Mouse (Mus musculus): Measurements from ENCODE around the gene March8. TPM values are rescaled to one million over a fixed set of nuclear protein-coding genes. Genes with fewer than 3 reads are reported as not detected.
A peak's percentile ranks its signal among the peaks of the same experiment; 100 is the strongest.

Gene March8
- total RNA-seq, 1 experiment from 2014 or later = 34.2 TPM

- no peak for ATAC-seq (replicated peaks in 1 of 2; ENCODE audit: insufficient read depth in 1 of 2, low FRiP score in 2 of 2, low TSS enrichment in 1 of 2, low read depth in 1 of 2, poor library complexity in 2 of 2, severe bottlenecking in 2 of 2)
These were observed 60.3 kb downstream of the March8 start for GRCm38 (mm10) chr6:116398136-116398535.

- ATAC-seq (replicated peaks in 1 of 2; ENCODE audit: insufficient read depth in 1 of 2, low FRiP score in 2 of 2, low TSS enrichment in 1 of 2, low read depth in 1 of 2, poor library complexity in 2 of 2, severe bottlenecking in 2 of 2) = no peak
These were observed 64.1 kb downstream of the March8 start for GRCm38 (mm10) chr6:116401746-116402423.

GRCm38 (mm10) chr6:116402426-116402825 is 64.6 kb downstream of the March8 start:
- no peak for ATAC-seq (replicated peaks in 1 of 2; ENCODE audit: insufficient read depth in 1 of 2, low FRiP score in 2 of 2, low TSS enrichment in 1 of 2, low read depth in 1 of 2, poor library complexity in 2 of 2, severe bottlenecking in 2 of 2)

GRCm38 (mm10) chr6:116405243-116405642 is 67.4 kb downstream of the March8 start:
- ATAC-seq (replicated peaks in 1 of 2; ENCODE audit: insufficient read depth in 1 of 2, low FRiP score in 2 of 2, low TSS enrichment in 1 of 2, low read depth in 1 of 2, poor library complexity in 2 of 2, severe bottlenecking in 2 of 2) = no peak

- no peak for ATAC-seq (replicated peaks in 1 of 2; ENCODE audit: insufficient read depth in 1 of 2, low FRiP score in 2 of 2, low TSS enrichment in 1 of 2, low read depth in 1 of 2, poor library complexity in 2 of 2, severe bottlenecking in 2 of 2)
These were observed 67.9 kb downstream of the March8 start for GRCm38 (mm10) chr6:116405715-116406114.

GRCm38 (mm10) chr6:116406152-116406551 is 68.3 kb downstream of the March8 start:
- no peak for ATAC-seq (replicated peaks in 1 of 2; ENCODE audit: insufficient read depth in 1 of 2, low FRiP score in 2 of 2, low TSS enrichment in 1 of 2, low read depth in 1 of 2, poor library complexity in 2 of 2, severe bottlenecking in 2 of 2)

- ATAC-seq (replicated peaks in 1 of 2; ENCODE audit: insufficient read depth in 1 of 2, low FRiP score in 2 of 2, low TSS enrichment in 1 of 2, low read depth in 1 of 2, poor library complexity in 2 of 2, severe bottlenecking in 2 of 2) = no peak
These were observed 68.9 kb downstream of the March8 start for GRCm38 (mm10) chr6:116406680-116407079.

GRCm38 (mm10) chr6:116407216-116407615 is 69.4 kb downstream of the March8 start:
- ATAC-seq (replicated peaks in 1 of 2; ENCODE audit: insufficient read depth in 1 of 2, low FRiP score in 2 of 2, low TSS enrichment in 1 of 2, low read depth in 1 of 2, poor library complexity in 2 of 2, severe bottlenecking in 2 of 2) = no peak

- no peak for ATAC-seq (replicated peaks in 1 of 2; ENCODE audit: insufficient read depth in 1 of 2, low FRiP score in 2 of 2, low TSS enrichment in 1 of 2, low read depth in 1 of 2, poor library complexity in 2 of 2, severe bottlenecking in 2 of 2)
These were observed 70.3 kb downstream of the March8 start for GRCm38 (mm10) chr6:116407956-116408657.

- ATAC-seq (replicated peaks in 1 of 2; ENCODE audit: insufficient read depth in 1 of 2, low FRiP score in 2 of 2, low TSS enrichment in 1 of 2, low read depth in 1 of 2, poor library complexity in 2 of 2, severe bottlenecking in 2 of 2) = no peak
These were observed 72.6 kb downstream of the March8 start for GRCm38 (mm10) chr6:116410436-116410835.

- ATAC-seq (replicated peaks in 1 of 2; ENCODE audit: insufficient read depth in 1 of 2, low FRiP score in 2 of 2, low TSS enrichment in 1 of 2, low read depth in 1 of 2, poor library complexity in 2 of 2, severe bottlenecking in 2 of 2) = no peak
These were observed 73.9 kb downstream of the March8 start for GRCm38 (mm10) chr6:116411716-116412115.

GRCm38 (mm10) chr6:116412546-116413325 is 74.9 kb downstream of the March8 start:
- no peak for ATAC-seq (replicated peaks in 1 of 2; ENCODE audit: insufficient read depth in 1 of 2, low FRiP score in 2 of 2, low TSS enrichment in 1 of 2, low read depth in 1 of 2, poor library complexity in 2 of 2, severe bottlenecking in 2 of 2)

GRCm38 (mm10) chr6:116415126-116415676 is 77.4 kb downstream of the March8 start:
- ATAC-seq (replicated peaks in 1 of 2; ENCODE audit: insufficient read depth in 1 of 2, low FRiP score in 2 of 2, low TSS enrichment in 1 of 2, low read depth in 1 of 2, poor library complexity in 2 of 2, severe bottlenecking in 2 of 2) = no peak

GRCm38 (mm10) chr6:116416000-116416552 is 78.3 kb downstream of the March8 start:
- no peak for ATAC-seq (replicated peaks in 1 of 2; ENCODE audit: insufficient read depth in 1 of 2, low FRiP score in 2 of 2, low TSS enrichment in 1 of 2, low read depth in 1 of 2, poor library complexity in 2 of 2, severe bottlenecking in 2 of 2)

GRCm38 (mm10) chr6:116417518-116418315 is 79.9 kb downstream of the March8 start:
- ATAC-seq (replicated peaks in 1 of 2; ENCODE audit: insufficient read depth in 1 of 2, low FRiP score in 2 of 2, low TSS enrichment in 1 of 2, low read depth in 1 of 2, poor library complexity in 2 of 2, severe bottlenecking in 2 of 2) = peak; percentile 61 to 73; a peak in 2 of 4 replicates

- ATAC-seq (replicated peaks in 1 of 2; ENCODE audit: insufficient read depth in 1 of 2, low FRiP score in 2 of 2, low TSS enrichment in 1 of 2, low read depth in 1 of 2, poor library complexity in 2 of 2, severe bottlenecking in 2 of 2) = no peak
These were observed 80.7 kb downstream of the March8 start for GRCm38 (mm10) chr6:116418487-116418886.

GRCm38 (mm10) chr6:116419699-116420098 is 81.9 kb downstream of the March8 start:
- ATAC-seq (replicated peaks in 1 of 2; ENCODE audit: insufficient read depth in 1 of 2, low FRiP score in 2 of 2, low TSS enrichment in 1 of 2, low read depth in 1 of 2, poor library complexity in 2 of 2, severe bottlenecking in 2 of 2) = no peak
